ENCODE assay signal across 11 mouse cellular contexts in genomic region chrX:14273628-14274337, GRCm38 (mm10).
DNase-seq lines count a peak whose midpoint lies in the region; ATAC-seq lines count a peak whose summit lies in the region.
"Had no signal": no experiment of that assay in that cellular context is flagged by ENCODE, and none has a peak within 500 bp of the region (broad histone marks: within the 10 kb centered on the region; RNA-seq: fewer than 3 reads in every experiment).

No protein-coding gene starts in this region.

- 43% methylated on average over 6 of the region's 6 CpGs for WGBS in embryonic facial prominence, embryonic 11.5 days
- 70% methylated on average over 6 of the region's 6 CpGs for WGBS in liver, embryonic 11.5 days

- intact Hi-C loops in left cerebral cortex, postnatal 25 days (cut with DNase I) = no loop called here

- no peaks in the 10 kb centered on the region for H3K36me3 ChIP-seq in embryonic facial prominence, embryonic 11.5 days (replicated peaks; ENCODE audit: control insufficient read depth, insufficient read depth, low read depth, low read length)
- no peaks in the 10 kb centered on the region for H3K36me3 ChIP-seq in liver, embryonic 11.5 days (ENCODE audit: control insufficient read depth, insufficient read depth, low read length)
- H3K36me3 ChIP-seq: G1E had no signal

- H3K27me3 ChIP-seq in embryonic facial prominence, embryonic 11.5 days (ENCODE audit: control insufficient read depth, insufficient read depth, low read length) = no peaks in the 10 kb centered on the region
- H3K27me3 ChIP-seq in liver, embryonic 11.5 days (replicated peaks; ENCODE audit: control insufficient read depth, insufficient read depth, low read length) = no peaks in the 10 kb centered on the region

- peak; percentile 9 for DNase-seq in layer of hippocampus, adult 9-11 months
- DNase-seq in layer of hippocampus, adult 9-10 months (ENCODE audit: low spot score) = no peak
- peak; percentile 72 for DNase-seq in embryonic facial prominence, embryonic 11.5 days (ENCODE audit: low spot score)
- DNase-seq in left cerebral cortex, postnatal 25 days (ENCODE audit: low spot score in 2 of 2) = peak; percentile 16 to 39
- peak; percentile 8 for DNase-seq in right cerebral cortex, adult 2 months (ENCODE audit: low spot score in 2 of 2)
- no peak for DNase-seq in liver, embryonic 11.5 days (ENCODE audit: low spot score)
- DNase-seq in adrenal gland, adult (ENCODE audit: inconsistent age in 2 of 2, low spot score in 1 of 2) = no peak
- DNase-seq in cerebellum, postnatal 36 days = no peak
- DNase-seq: heart, adult 2 months had no signal

- no peaks in the 10 kb centered on the region for H3K4me1 ChIP-seq in embryonic facial prominence, embryonic 11.5 days (ENCODE audit: control insufficient read depth, insufficient read depth, low read length)
- no peaks in the 10 kb centered on the region for H3K4me1 ChIP-seq in liver, embryonic 11.5 days (replicated peaks; ENCODE audit: control insufficient read depth, insufficient read depth, low read length)

- H3K9ac ChIP-seq in embryonic facial prominence, embryonic 11.5 days (replicated peaks; ENCODE audit: low read length) = no peak overlapping the region
- no peak overlapping the region for H3K9ac ChIP-seq in liver, embryonic 11.5 days (ENCODE audit: low read depth, low read length)

- no peak overlapping the region for H3K4me2 ChIP-seq in embryonic facial prominence, embryonic 11.5 days (ENCODE audit: low read depth, low read length)
- H3K4me2 ChIP-seq in liver, embryonic 11.5 days = no peak overlapping the region

- ATAC-seq in embryonic facial prominence, embryonic 11.5 days (replicated peaks; ENCODE audit: insufficient number of reproducible peaks, low FRiP score, low TSS enrichment, low read depth) = no peak
- ATAC-seq in liver, embryonic 11.5 days (replicated peaks; ENCODE audit: low FRiP score) = no peak

- H3K9me3 ChIP-seq in embryonic facial prominence, embryonic 11.5 days (replicated peaks; ENCODE audit: control insufficient read depth, low read length) = no peaks in the 10 kb centered on the region
- H3K9me3 ChIP-seq in liver, embryonic 11.5 days (ENCODE audit: control insufficient read depth, low read length) = no peaks in the 10 kb centered on the region
- H3K9me3 ChIP-seq: G1E had no signal

- no peak overlapping the region for H3K27ac ChIP-seq in embryonic facial prominence, embryonic 11.5 days (replicated peaks; ENCODE audit: low read depth, low read length)
- no peak overlapping the region for H3K27ac ChIP-seq in liver, embryonic 11.5 days (ENCODE audit: low read depth, low read length)
- H3K27ac ChIP-seq: heart, adult 2 months; macrophage had no signal

- no peak overlapping the region for H3K4me3 ChIP-seq in embryonic facial prominence, embryonic 11.5 days (ENCODE audit: low read depth, low read length)
- H3K4me3 ChIP-seq in liver, embryonic 11.5 days (ENCODE audit: low read depth, low read length) = no peak overlapping the region
- H3K4me3 ChIP-seq: heart, adult 2 months had no signal

Comparison
In these comparisons a context has a peak if more than half of its experiments do, and no peak if none do; other contexts are left out.
1. DNase-seq: peak in layer of hippocampus, adult 9-11 months (single experiment), embryonic facial prominence, embryonic 11.5 days (single experiment), left cerebral cortex, postnatal 25 days (2 of 2) and right cerebral cortex, adult 2 months (2 of 2); none in layer of hippocampus, adult 9-10 months (single experiment), liver, embryonic 11.5 days (single experiment), adrenal gland, adult (0 of 2) and cerebellum, postnatal 36 days (0 of 2).